Mouse (Mus musculus) liver, embryonic 11.5 days (tissue): ENCODE measurements around the gene Plpp6. TPM values are rescaled to one million over a fixed set of nuclear protein-coding genes. Genes with fewer than 3 reads are reported as not detected.

Source experiments
- ATAC-seq: fragments of 200-750 bp; cut with Nextera tagmentation; replicated peaks from 2 replicates; pipeline ENCODE4 v1.8.0; 2017; ENCODE audit warnings: moderate number of reproducible peaks, mild to moderate bottlenecking, moderate TSS enrichment, moderate library complexity; ENCODE audit not compliant: low FRiP score
- DNase-seq: peaks from one replicate; pipeline ENCODE4 v3.0.0-alpha.2; 2017; ENCODE audit warnings: low spot score
- H3K27ac ChIP-seq: fragments of 300-500 bp; sonication (generic); 2 replicates; pipeline ENCODE4 v1.5.1; 2014; ENCODE audit warnings: mild to moderate bottlenecking, low read depth, low read length, control low read depth
- H3K27me3 ChIP-seq: fragments of 300-500 bp; sonication (generic); replicated peaks from 2 replicates; pipeline ENCODE4 v1.6.1; 2014; ENCODE audit warnings: low read length, mixed read lengths; ENCODE audit not compliant: control insufficient read depth, insufficient read depth
- H3K36me3 ChIP-seq: fragments of 300-500 bp; sonication (generic); 2 replicates; pipeline ENCODE4 v1.6.1; 2014; ENCODE audit warnings: mild to moderate bottlenecking, low read length, moderate library complexity, mixed read lengths; ENCODE audit not compliant: control insufficient read depth, insufficient read depth
- H3K4me1 ChIP-seq: fragments of 300-500 bp; sonication (generic); replicated peaks from 2 replicates; pipeline ENCODE4 v1.6.1; 2014; ENCODE audit warnings: low read length, mixed read lengths; ENCODE audit not compliant: control insufficient read depth, insufficient read depth
- H3K4me2 ChIP-seq: fragments of 300-500 bp; sonication (generic); 2 replicates; pipeline ENCODE4 v1.6.1; 2014; ENCODE audit warnings: mild to moderate bottlenecking, control low read depth, moderate library complexity
- H3K4me3 ChIP-seq: fragments of 300-500 bp; sonication (generic); 2 replicates; pipeline ENCODE4 v1.5.1; 2014; ENCODE audit warnings: low read depth, low read length, control low read depth
- H3K9ac ChIP-seq: fragments of 300-500 bp; sonication (generic); 2 replicates; pipeline ENCODE4 v1.6.1; 2014; ENCODE audit warnings: low read depth, low read length, control low read depth
- H3K9me3 ChIP-seq: fragments of 300-500 bp; sonication (generic); 2 replicates; pipeline ENCODE4 v1.6.1; 2016; ENCODE audit warnings: low read length, inconsistent platforms, mixed read lengths; ENCODE audit not compliant: control insufficient read depth
- WGBS: fragments of 180-500 bp; shearing (Covaris S2); extraction: QIAGEN DNeasy Blood & Tissue Kit; methylation state at CpG from one replicate; pipeline ENCODE4 v1.1.7; 2014; 5-methylcytosine and 5-hydroxymethylcytosine counted together
- polyA plus RNA-seq: library from polyadenylated mRNA; unstranded; fragments of >200 nt; fragmentation: Nextera tagmentation; extraction: Ambion mirVana; gene quantifications from 2 replicates; pipeline ENCODE4 v1.2.1, GENCODE M21; 2014

The Plpp6 gene
- 3.8 and 5.0 TPM in 2 replicates for polyA plus RNA-seq

GRCm38 (mm10) chr19:28963842-28964551 is at the start of gene Plpp6:
TSS of gene Plpp6 (plus strand) at chr19:28963953.
- H3K4me2 ChIP-seq, result peak within 1 kb of the TSS; percentile 97
- no peaks in the 10 kb centered on the region for H3K36me3 ChIP-seq
- H3K9ac ChIP-seq, result peak within 1 kb of the TSS; percentile 79
- ATAC-seq, result peak; percentile 80
- no peaks in the 10 kb centered on the region for H3K27me3 ChIP-seq
- no peak within 1 kb of the TSS for H3K27ac ChIP-seq
- no peaks in the 10 kb centered on the region for H3K9me3 ChIP-seq
- H3K4me3 ChIP-seq, result peak within 1 kb of the TSS; percentile 89
- H3K4me1 ChIP-seq, result peaks cover 7% of the 10 kb centered on the region
- DNase-seq, result peak; percentile 76
- under 1% methylated on average over 72 of the region's 73 CpGs for WGBS

- no peaks in the 10 kb centered on the region for H3K9me3 ChIP-seq
- no peaks in the 10 kb centered on the region for H3K36me3 ChIP-seq
- H3K4me1 ChIP-seq, result peaks cover 3% of the 10 kb centered on the region; the same call in 1 of the 2 replicates
- no peaks in the 10 kb centered on the region for H3K27me3 ChIP-seq
- H3K27ac ChIP-seq, result no peak overlapping the region
- no peak overlapping the region for H3K4me3 ChIP-seq
- no peak overlapping the region for H3K4me2 ChIP-seq
- no peak overlapping the region for H3K9ac ChIP-seq
- 51% methylated on average over 6 of the region's 6 CpGs for WGBS
- DNase-seq, result no peak
- no peak for ATAC-seq
Observed at GRCm38 (mm10) chr19:28914598-28914997, 49.2 kb upstream of the Plpp6 start.

- H3K27me3 ChIP-seq, result no peaks in the 10 kb centered on the region
- H3K4me2 ChIP-seq, result no peak overlapping the region
- no peak overlapping the region for H3K27ac ChIP-seq
- 68% methylated on average over 2 of the region's 2 CpGs for WGBS
- H3K9ac ChIP-seq, result no peak overlapping the region
- no peak for DNase-seq
- no peaks in the 10 kb centered on the region for H3K9me3 ChIP-seq
- H3K4me1 ChIP-seq, result peaks cover 3% of the 10 kb centered on the region; the same call in 1 of the 2 replicates
- no peaks in the 10 kb centered on the region for H3K36me3 ChIP-seq
- ATAC-seq, result no peak
- H3K4me3 ChIP-seq, result no peak overlapping the region
Observed at GRCm38 (mm10) chr19:28915602-28916250, 48.0 kb upstream of the Plpp6 start.

GRCm38 (mm10) chr19:28916492-28916891 is 47.3 kb upstream of the Plpp6 start:
- DNase-seq, result no peak
- 60% methylated on average over 4 of the region's 4 CpGs for WGBS

GRCm38 (mm10) chr19:28917839-28918238 is 45.9 kb upstream of the Plpp6 start:
- peaks cover 3% of the 10 kb centered on the region; the same call in 1 of the 2 replicates for H3K4me1 ChIP-seq

More at GRCm38 (mm10) chr19:28916492-28916891, 47.3 kb upstream of the Plpp6 start:
- no peak overlapping the region for H3K9ac ChIP-seq
- H3K36me3 ChIP-seq, result no peaks in the 10 kb centered on the region
- peaks cover 3% of the 10 kb centered on the region; the same call in 1 of the 2 replicates for H3K4me1 ChIP-seq
- no peak for ATAC-seq
- H3K4me3 ChIP-seq, result no peak overlapping the region
- H3K4me2 ChIP-seq, result no peak overlapping the region
- no peaks in the 10 kb centered on the region for H3K27me3 ChIP-seq
- H3K9me3 ChIP-seq, result no peaks in the 10 kb centered on the region
- no peak overlapping the region for H3K27ac ChIP-seq

GRCm38 (mm10) chr19:28926366-28926765 is 37.4 kb upstream of the Plpp6 start:
- H3K4me3 ChIP-seq, result no peak overlapping the region
- no peak overlapping the region for H3K27ac ChIP-seq
- WGBS, result 81% methylated on average over 5 of the region's 5 CpGs
- no peaks in the 10 kb centered on the region for H3K27me3 ChIP-seq
- H3K4me2 ChIP-seq, result no peak overlapping the region
- no peak overlapping the region for H3K9ac ChIP-seq
- H3K4me1 ChIP-seq, result peaks cover 4% of the 10 kb centered on the region; the same call in 1 of the 2 replicates
- no peaks in the 10 kb centered on the region for H3K36me3 ChIP-seq
- no peaks in the 10 kb centered on the region for H3K9me3 ChIP-seq
- ATAC-seq (no peak), DNase-seq (no peak)

More at GRCm38 (mm10) chr19:28917839-28918238, 45.9 kb upstream of the Plpp6 start:
- Histone ChIP-seq H3K4me2 (no peak overlapping the region), H3K36me3 (no peaks in the 10 kb centered on the region), H3K27ac (no peak overlapping the region), H3K4me3 (no peak overlapping the region), H3K9me3 (no peaks in the 10 kb centered on the region), H3K27me3 (no peaks in the 10 kb centered on the region), H3K9ac (no peak overlapping the region)
- no peak for ATAC-seq
- no peak for DNase-seq
- 57% methylated on average over 5 of the region's 5 CpGs for WGBS

- no peak overlapping the region for H3K4me2 ChIP-seq
- no peaks in the 10 kb centered on the region for H3K9me3 ChIP-seq
- peaks cover 4% of the 10 kb centered on the region; the same call in 1 of the 2 replicates for H3K4me1 ChIP-seq
- no peak overlapping the region for H3K27ac ChIP-seq
- 22% methylated on average over 4 of the region's 4 CpGs for WGBS
- no peaks in the 10 kb centered on the region for H3K36me3 ChIP-seq
- no peaks in the 10 kb centered on the region for H3K27me3 ChIP-seq
- DNase-seq (no peak), ATAC-seq (no peak)
- no peak overlapping the region for H3K4me3 ChIP-seq
- H3K9ac ChIP-seq, result no peak overlapping the region
Observed at GRCm38 (mm10) chr19:28927396-28927795, 36.4 kb upstream of the Plpp6 start.

- peaks cover 4% of the 10 kb centered on the region; the same call in 1 of the 2 replicates for H3K4me1 ChIP-seq
- ATAC-seq, result no peak
- H3K4me3 ChIP-seq, result no peak overlapping the region
- no peaks in the 10 kb centered on the region for H3K27me3 ChIP-seq
- no peak overlapping the region for H3K9ac ChIP-seq
- H3K36me3 ChIP-seq, result no peaks in the 10 kb centered on the region
- no peak overlapping the region for H3K27ac ChIP-seq
- H3K9me3 ChIP-seq, result no peaks in the 10 kb centered on the region
- DNase-seq, result no peak
- no peak overlapping the region for H3K4me2 ChIP-seq
Observed at GRCm38 (mm10) chr19:28929034-28929433, 34.7 kb upstream of the Plpp6 start.
